Mouse (Mus musculus) forebrain, embryonic 12.5 days (tissue): Measurements from ENCODE around the gene Tmub2. TPM values are rescaled to one million over a fixed set of nuclear protein-coding genes. Genes with fewer than 3 reads are reported as not detected.

Experiments
- ATAC-seq: fragments of 200-750 bp; cut with Nextera tagmentation; 2 replicates; pipeline ENCODE4 v1.8.0; 2017; ENCODE audit warnings: moderate TSS enrichment; ENCODE audit not compliant: low FRiP score
- H3K27ac ChIP-seq: fragments of 300-500 bp; sonication (generic); 2 replicates; pipeline ENCODE4 v1.5.1; 2016; ENCODE audit warnings: mild to moderate bottlenecking
- H3K27me3 ChIP-seq: fragments of 300-500 bp; sonication (generic); 2 replicates; pipeline ENCODE4 v1.6.1; 2016; ENCODE audit warnings: mild to moderate bottlenecking
- H3K36me3 ChIP-seq: fragments of 300-500 bp; sonication (generic); replicated peaks from 2 replicates; pipeline ENCODE4 v1.6.1; 2016; ENCODE audit warnings: mild to moderate bottlenecking
- H3K4me1 ChIP-seq: fragments of 300-500 bp; sonication (generic); 2 replicates; pipeline ENCODE4 v1.6.1; 2016
- H3K4me2 ChIP-seq: fragments of 300-500 bp; sonication (generic); 2 replicates; pipeline ENCODE4 v1.6.1; 2016; ENCODE audit warnings: mild to moderate bottlenecking, moderate library complexity
- H3K4me3 ChIP-seq: fragments of 300-500 bp; sonication (generic); replicated peaks from 2 replicates; pipeline ENCODE4 v1.5.1; 2016; ENCODE audit warnings: mild to moderate bottlenecking
- H3K9ac ChIP-seq: fragments of 300-500 bp; sonication (generic); 2 replicates; pipeline ENCODE4 v1.6.1; 2016; ENCODE audit warnings: mild to moderate bottlenecking
- H3K9me3 ChIP-seq: fragments of 300-500 bp; sonication (generic); 2 replicates; pipeline ENCODE4 v1.6.1; 2016
- WGBS: fragments of 180-500 bp; shearing (Covaris S2); methylation state at CpG from one replicate; pipeline ENCODE4 v1.1.7; 2016; 5-methylcytosine and 5-hydroxymethylcytosine counted together
- polyA plus RNA-seq: library from polyadenylated mRNA; unstranded; fragments of >200 nt; fragmentation: Nextera tagmentation; extraction: Ambion mirVana; gene quantifications from 2 replicates; pipeline ENCODE4 v1.2.1, GENCODE M21; 2016

Tmub2 gene
- polyA plus RNA-seq, 1 experiment from 2014 or later = 53.9 TPM

DNA sequence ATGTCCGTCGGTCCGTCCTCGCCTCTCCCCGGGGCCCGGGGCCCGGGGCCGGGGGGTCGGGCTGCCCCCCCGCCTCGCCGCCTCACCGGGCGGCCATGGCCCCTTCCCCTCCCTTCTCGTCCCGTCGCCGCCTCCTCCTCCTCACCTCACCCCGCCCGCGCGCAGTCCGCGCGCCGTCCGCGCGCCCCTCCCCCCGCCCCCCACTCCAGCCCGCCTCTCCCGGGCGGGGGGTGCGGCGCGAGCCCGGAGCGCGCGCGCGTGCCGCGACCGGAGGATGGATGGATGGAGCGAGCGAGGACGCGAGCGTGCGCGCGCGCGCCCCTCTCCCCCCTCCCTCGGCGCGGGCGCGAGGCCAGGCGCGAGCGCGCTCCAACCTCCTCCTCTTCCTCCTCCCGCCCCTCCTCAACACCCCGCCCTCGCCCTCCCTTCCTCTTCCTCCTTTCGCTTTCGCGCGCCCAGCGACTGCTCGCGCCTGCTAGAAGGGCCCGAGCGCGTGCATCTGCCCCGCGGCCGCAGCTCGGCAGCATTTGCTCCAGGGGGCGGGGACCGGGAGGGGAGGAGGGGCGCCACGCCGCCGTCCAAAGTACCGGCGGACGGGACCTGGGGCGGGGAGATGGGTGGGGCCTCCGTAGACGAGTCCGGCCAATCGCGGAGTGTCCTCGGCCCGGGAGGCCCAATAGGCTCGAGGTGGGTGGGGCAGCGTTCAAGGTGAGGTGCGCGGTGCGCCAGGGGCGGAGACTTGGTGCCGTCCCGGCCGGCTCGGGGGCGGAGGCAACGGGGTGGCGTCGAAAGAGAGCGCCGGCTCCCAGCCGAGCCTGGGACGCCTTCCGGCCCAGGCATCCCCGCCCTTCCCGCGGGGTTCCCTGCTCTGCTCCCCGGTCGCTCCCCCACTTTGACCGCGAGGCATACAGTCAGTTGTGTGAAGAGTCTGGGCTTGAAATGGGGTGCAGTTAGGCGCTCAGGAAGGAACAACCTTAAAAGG, 12.1 kb downstream of the Tmub2 start, which contains the start of gene Atxn7l3:
Atxn7l3 (minus strand) TSS at position 141 of the 982 bp plus-strand sequence.
- peak within 1 kb of the TSS; percentile 88 for H3K9ac ChIP-seq
- peak; percentile 95 for ATAC-seq
- H3K4me1 ChIP-seq = peaks cover 26% of the 10 kb centered on the region
- H3K4me2 ChIP-seq = peak within 1 kb of the TSS; percentile 91
- under 1% methylated on average over 74 of the region's 125 CpGs for WGBS
- no peaks in the 10 kb centered on the region for H3K9me3 ChIP-seq
- H3K36me3 ChIP-seq = peaks cover 26% of the 10 kb centered on the region
- H3K27me3 ChIP-seq = no peaks in the 10 kb centered on the region
- peak within 1 kb of the TSS; percentile 82 for H3K4me3 ChIP-seq
- peak within 1 kb of the TSS; percentile 100 for H3K27ac ChIP-seq

DNA sequence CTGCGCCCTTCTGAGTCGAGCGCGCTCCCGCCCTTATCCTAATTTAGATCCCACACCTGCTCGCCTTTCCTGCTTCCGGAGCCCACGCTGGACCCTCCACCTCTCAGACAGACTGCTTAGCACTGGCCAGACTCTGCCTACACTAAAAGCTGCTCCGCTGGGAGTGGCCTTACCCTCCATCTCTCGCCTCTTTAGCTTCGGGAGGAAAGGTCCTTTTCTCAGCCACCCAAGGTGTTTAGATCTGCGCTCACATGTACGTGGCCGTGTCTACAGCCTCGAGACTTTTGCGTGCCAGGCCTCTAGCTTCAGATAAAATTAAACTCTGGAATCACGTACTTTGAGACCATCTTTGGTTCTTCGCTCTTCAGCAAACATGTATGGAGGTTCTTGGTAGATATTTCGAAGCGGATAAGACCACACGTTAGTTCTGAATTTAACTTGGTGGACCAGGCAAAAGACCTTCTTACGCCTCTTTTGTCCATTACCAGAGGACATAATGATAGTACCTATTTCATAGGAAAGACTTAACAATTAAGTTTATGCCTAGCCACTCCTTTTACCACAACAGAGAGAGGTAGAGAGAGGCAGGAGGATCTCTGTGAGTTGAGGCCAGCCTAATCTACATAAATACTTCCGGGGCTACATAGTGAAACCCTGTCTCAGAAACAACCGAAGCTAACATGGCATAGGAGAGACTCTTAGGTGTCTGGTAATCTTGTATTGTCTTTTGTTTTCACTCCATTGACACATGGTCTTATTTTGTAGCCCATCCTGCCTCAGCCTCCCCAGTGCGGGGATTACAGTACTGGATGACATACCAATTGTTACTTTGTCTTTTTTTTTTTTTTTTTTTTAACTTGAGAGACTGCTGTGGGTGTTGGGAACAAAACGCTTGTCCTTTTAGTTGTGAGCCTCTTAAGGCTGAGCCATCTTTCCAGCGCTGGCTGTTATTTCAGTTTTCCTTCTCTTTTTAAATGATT, 13.1 kb downstream of the Tmub2 start:
- Histone ChIP-seq H3K4me1 (peaks cover 26% of the 10 kb centered on the region), H3K9me3 (no peaks in the 10 kb centered on the region), H3K27ac (peak overlapping the region; percentile 100), H3K4me3 (peak overlapping the region; percentile 82), H3K9ac (peak overlapping the region; percentile 88), H3K4me2 (peak overlapping the region; percentile 91), H3K27me3 (no peaks in the 10 kb centered on the region), H3K36me3 (peaks cover 15% of the 10 kb centered on the region)
- WGBS = 30% methylated on average over 27 of the region's 27 CpGs
- ATAC-seq = peak; percentile 37

DNA sequence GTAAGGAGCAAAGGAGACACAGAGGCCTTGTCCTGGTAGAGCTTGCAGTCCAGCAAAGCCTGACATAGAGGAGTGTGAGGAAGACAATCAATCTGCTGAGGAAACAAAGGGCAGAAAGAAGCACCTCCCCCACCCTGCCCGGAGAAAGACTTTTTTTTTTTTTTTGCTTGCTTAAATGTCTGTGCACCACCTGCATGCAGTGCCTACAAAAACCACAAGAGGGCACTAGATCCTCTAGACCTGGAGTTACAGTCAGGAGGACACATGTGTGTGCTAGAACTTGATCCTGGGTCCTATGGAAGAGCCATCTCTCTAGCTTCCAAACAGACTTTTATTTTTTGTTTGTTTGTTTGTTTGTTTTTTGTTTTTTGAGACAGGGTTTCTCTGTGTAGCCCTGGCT, 15.1 kb downstream of the Tmub2 start:
- no peaks in the 10 kb centered on the region for H3K9me3 ChIP-seq
- H3K36me3 ChIP-seq = no peaks in the 10 kb centered on the region
- H3K4me3 ChIP-seq = no peak overlapping the region
- H3K27ac ChIP-seq = no peak overlapping the region
- ATAC-seq = no peak
- H3K4me1 ChIP-seq = peaks cover 16% of the 10 kb centered on the region
- H3K9ac ChIP-seq = no peak overlapping the region
- WGBS = 9% methylated on average over 1 of the region's 1 CpGs
- no peak overlapping the region for H3K4me2 ChIP-seq
- H3K27me3 ChIP-seq = no peaks in the 10 kb centered on the region

DNA sequence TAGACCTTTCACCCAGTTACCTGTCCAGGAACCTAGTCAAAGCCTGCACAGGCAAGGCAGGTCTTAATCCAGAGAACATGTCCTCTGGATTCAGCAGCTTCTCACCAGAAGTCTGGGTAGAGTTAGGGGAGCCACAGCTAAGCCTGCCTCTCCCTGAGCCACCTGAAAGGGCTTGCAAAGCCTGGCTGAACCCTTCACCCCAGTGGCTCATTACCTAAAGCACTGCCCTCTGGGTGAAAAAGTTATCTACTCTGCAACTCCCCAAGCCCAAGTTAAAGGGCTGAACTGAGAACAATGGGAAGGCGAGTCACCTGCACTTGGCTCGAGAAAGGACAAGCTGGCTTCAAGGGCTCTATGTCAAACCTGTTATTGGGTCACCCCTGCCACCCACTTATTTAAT, 19.4 kb downstream of the Tmub2 start:
- Histone ChIP-seq H3K9ac (no peak overlapping the region), H3K4me3 (no peak overlapping the region), H3K27me3 (no peaks in the 10 kb centered on the region), H3K4me1 (peaks cover 7% of the 10 kb centered on the region), H3K27ac (no peak overlapping the region), H3K36me3 (peaks cover 34% of the 10 kb centered on the region), H3K9me3 (no peaks in the 10 kb centered on the region), H3K4me2 (no peak overlapping the region)
- no peak for ATAC-seq
- 41% methylated on average over 2 of the region's 2 CpGs for WGBS

DNA sequence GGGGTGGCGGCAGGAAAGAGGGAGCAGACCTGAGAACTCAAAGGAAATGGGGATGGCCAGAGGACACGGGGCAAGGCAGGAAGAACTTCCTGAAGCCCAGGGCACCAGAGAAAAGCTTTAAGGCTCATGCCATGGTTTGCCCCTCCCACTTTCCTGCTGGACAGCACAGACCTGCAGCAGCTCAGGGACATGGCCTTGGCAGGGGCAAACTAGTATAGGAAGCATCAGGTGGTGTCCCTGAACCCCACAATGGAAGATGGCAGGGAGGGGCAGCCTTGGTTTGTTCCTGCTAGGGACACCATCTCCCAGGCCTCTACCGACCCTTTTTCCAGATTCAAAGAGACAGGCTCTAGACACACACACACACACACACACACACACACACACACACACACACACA, 20.6 kb downstream of the Tmub2 start:
- WGBS = 68% methylated on average over 3 of the region's 3 CpGs
- Histone ChIP-seq H3K9me3 (no peaks in the 10 kb centered on the region), H3K9ac (no peak overlapping the region), H3K4me1 (peaks cover 19% of the 10 kb centered on the region), H3K27ac (no peak overlapping the region), H3K4me2 (no peak overlapping the region), H3K27me3 (no peaks in the 10 kb centered on the region), H3K4me3 (no peak overlapping the region), H3K36me3 (peaks cover 45% of the 10 kb centered on the region)
- ATAC-seq = no peak

DNA sequence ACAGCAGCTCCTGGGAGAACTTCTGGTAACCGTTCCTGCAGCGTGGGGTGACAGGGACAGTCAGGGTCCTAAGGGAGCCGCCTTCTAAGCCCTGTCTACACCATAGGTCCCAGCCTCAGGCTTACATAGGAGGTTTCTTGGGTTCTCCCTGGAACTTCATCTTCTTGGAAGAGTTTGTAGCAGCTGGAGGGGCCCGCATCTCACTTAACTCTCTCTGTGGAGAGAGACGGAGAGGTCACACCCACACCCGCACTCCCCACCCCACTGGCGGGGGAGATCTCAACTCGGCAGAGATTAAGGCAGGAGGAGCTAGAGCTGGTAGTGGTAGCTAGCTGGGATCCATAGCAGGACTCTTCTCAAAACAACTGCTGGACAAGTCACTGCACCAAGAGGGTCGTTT, 23.4 kb downstream of the Tmub2 start:
- WGBS = 83% methylated on average over 9 of the region's 9 CpGs
- H3K4me2 ChIP-seq = no peak overlapping the region
- H3K4me3 ChIP-seq = no peak overlapping the region
- ATAC-seq = no peak
- peaks cover 72% of the 10 kb centered on the region for H3K36me3 ChIP-seq
- no peaks in the 10 kb centered on the region for H3K9me3 ChIP-seq
- H3K27ac ChIP-seq = no peak overlapping the region
- H3K9ac ChIP-seq = no peak overlapping the region
- peaks cover 33% of the 10 kb centered on the region for H3K4me1 ChIP-seq
- H3K27me3 ChIP-seq = no peaks in the 10 kb centered on the region

DNA sequence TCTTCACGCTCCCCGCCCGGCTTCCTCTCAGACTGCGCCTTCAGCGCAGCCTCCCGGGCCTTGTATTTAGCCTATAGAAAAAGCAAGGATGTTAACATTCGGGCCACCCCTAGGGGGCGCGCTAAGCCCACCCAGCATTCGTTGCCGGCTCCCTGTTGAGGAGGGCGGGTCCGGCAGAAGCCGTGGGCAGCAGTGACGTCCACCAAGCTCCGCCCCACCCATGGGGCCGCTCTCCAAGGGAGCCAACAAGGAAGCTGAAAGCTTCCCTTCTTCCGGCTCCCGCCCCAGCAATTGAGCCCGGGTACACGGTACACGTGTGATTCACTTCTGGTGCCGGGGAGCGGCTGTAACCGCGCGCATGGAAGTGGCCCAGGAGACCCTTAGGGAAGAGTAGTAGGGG, 24.2 kb downstream of the Tmub2 start:
- no peaks in the 10 kb centered on the region for H3K27me3 ChIP-seq
- peak overlapping the region; percentile 60 for H3K4me2 ChIP-seq
- H3K4me3 ChIP-seq = peak overlapping the region; percentile 40
- H3K36me3 ChIP-seq = peaks cover 81% of the 10 kb centered on the region
- peak overlapping the region; percentile 36 for H3K9ac ChIP-seq
- no peaks in the 10 kb centered on the region for H3K9me3 ChIP-seq
- peaks cover 33% of the 10 kb centered on the region for H3K4me1 ChIP-seq
- under 1% methylated on average over 27 of the region's 27 CpGs for WGBS
- peak overlapping the region; percentile 50; the same call in 1 of the 2 replicates for H3K27ac ChIP-seq
- peak; percentile 92 for ATAC-seq

DNA sequence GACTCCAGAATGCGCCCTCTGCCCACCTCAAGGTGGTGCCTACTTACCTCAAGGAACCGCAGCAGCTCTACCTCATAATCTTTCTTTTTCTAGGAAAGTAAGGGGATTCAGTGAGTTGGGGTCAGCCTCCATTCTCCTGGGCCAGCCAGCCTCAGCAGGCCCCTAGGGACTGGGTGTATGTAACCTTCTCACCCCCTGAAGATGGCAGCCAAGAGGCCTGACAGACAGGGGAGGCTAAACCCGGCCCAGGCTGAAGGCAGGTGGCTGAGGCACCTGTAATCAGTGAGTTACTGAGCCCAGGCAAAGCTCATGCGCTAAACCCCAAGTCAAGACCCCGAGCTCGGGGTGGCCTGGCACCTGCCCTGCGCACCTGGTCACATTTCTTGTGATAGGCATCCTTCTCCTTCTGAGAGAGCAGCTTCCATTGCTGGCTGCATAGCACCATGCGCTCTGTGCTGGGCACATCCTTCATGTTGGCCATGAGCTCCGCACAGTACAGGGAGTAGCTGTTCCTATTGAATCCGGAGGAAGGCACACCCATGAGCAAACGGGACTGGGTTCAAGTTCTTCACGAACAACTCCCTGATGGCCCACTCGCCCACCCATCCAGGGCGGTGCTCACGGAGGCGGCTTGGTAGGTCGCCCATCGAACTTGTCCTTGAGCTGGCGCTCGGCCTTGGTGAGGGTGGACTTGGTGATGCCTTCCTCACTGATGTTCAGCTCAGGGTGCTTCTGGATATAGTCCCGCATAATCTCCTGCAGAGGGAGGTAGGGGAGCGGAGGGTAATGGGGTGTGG, 25.3 kb downstream of the Tmub2 start:
- peaks cover 33% of the 10 kb centered on the region for H3K4me1 ChIP-seq
- peak overlapping the region; percentile 40 for H3K4me3 ChIP-seq
- no peaks in the 10 kb centered on the region for H3K9me3 ChIP-seq
- no peak for ATAC-seq
- no peaks in the 10 kb centered on the region for H3K27me3 ChIP-seq
- peak overlapping the region; percentile 36 for H3K9ac ChIP-seq
- H3K36me3 ChIP-seq = peaks cover 91% of the 10 kb centered on the region
- H3K4me2 ChIP-seq = peak overlapping the region; percentile 60
- 89% methylated on average over 22 of the region's 22 CpGs for WGBS
- peak overlapping the region; percentile 50; the same call in 1 of the 2 replicates for H3K27ac ChIP-seq

DNA sequence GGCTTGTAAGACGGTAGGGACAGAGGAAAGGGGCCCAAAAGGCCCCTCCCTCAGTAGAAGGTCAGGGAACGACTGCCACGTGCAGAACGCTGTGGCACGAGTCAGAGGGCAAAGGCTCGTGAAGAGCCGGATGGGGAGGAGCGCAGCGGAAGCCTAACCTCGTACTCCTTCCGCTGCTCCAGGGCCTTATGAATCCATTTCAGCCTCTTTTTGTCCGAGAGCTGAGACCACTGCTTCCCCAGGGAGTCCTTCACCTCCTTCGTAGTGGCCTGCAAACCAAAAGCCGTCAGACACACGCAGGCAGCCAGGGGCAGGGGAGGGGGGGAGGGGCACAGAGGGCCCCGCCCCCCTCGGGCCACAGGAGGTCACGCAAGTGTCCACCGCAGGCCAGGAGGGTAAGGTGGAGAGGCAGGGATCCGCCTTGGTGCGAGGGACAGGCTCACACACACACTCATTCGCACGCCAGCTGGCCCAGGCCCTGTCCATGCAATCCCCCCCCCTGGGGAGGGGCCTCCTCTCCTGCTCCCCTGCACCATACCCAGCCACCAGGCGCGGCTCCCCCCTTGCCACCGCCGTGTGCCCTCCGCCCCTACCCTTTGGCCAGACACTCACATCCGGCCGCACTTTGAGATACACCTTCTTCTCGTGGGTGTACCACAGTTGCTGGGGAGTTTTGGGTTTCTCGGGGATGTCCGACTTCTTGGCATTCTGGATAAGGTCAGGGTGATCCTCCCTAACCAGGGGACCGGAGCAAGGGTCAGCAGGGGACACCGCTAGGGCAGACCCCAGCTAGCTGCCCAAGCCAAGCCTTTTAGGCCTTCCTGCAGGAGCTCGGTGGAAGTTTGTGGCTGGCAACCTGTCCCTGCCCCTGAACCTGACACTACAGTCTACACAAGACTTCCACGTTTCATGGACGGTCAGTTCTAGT, 26.3 kb downstream of the Tmub2 start:
- Histone ChIP-seq H3K4me3 (no peak overlapping the region), H3K9ac (no peak overlapping the region), H3K27me3 (no peaks in the 10 kb centered on the region), H3K4me2 (no peak overlapping the region), H3K9me3 (no peaks in the 10 kb centered on the region), H3K36me3 (peaks cover 88% of the 10 kb centered on the region), H3K4me1 (peaks cover 42% of the 10 kb centered on the region), H3K27ac (no peak overlapping the region)
- 42% methylated on average over 38 of the region's 38 CpGs for WGBS
- ATAC-seq = no peak

DNA sequence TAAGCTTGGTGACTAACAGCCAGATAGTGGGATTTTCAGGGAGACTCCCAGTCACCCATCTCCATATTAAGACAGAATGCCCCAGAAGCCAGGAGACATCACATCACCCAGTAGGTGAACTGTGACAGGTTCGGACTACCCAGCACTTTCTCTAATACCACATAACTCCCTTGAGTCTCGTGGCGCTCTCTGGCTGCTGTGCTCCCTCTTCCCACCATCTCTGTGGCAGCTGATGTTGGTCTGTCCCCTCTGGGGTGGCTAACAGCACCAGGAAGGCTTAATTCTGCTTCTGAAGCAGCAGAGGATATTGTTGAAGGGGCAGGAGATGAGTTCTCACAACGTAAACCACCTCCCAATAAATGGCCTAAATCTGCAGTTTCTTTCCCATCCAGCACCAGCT, 27.2 kb downstream of the Tmub2 start:
- peaks cover 79% of the 10 kb centered on the region for H3K36me3 ChIP-seq
- 92% methylated on average over 4 of the region's 4 CpGs for WGBS
- H3K27me3 ChIP-seq = no peaks in the 10 kb centered on the region
- 0 out of 2 replicates have a peak overlapping the region, but pooled peaks have one; percentile 13 for H3K27ac ChIP-seq
- H3K4me2 ChIP-seq = no peak overlapping the region
- ATAC-seq = no peak
- no peak overlapping the region for H3K4me3 ChIP-seq
- H3K9ac ChIP-seq = no peak overlapping the region
- no peaks in the 10 kb centered on the region for H3K9me3 ChIP-seq
- H3K4me1 ChIP-seq = peaks cover 46% of the 10 kb centered on the region

DNA sequence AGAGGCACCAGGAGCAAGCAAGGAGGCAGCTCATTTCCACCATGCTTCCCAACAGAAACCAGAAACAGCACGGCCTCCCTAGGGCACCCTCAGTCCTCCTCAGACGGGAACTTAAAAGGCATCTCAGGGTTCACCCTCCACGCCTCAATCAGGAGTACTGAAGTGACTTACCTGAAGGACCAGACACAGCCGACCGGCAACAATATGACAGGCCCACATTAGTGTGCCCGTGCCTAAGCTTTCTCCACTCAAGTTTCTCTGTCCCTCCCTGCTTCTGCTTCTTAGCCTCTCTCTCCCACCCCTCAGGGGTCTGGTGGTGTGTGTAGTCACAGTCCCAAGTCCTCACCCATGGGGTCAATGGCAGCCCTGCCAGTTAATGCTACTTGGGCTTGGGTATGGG, 27.9 kb downstream of the Tmub2 start:
- H3K9ac ChIP-seq = no peak overlapping the region
- no peaks in the 10 kb centered on the region for H3K9me3 ChIP-seq
- ATAC-seq = no peak
- peaks cover 46% of the 10 kb centered on the region for H3K4me1 ChIP-seq
- peaks cover 73% of the 10 kb centered on the region for H3K36me3 ChIP-seq
- H3K4me3 ChIP-seq = no peak overlapping the region
- H3K4me2 ChIP-seq = no peak overlapping the region
- 80% methylated on average over 6 of the region's 6 CpGs for WGBS
- no peaks in the 10 kb centered on the region for H3K27me3 ChIP-seq
- H3K27ac ChIP-seq = no peak overlapping the region
